Mouse (Mus musculus) thymus, adult 2 months (tissue): Measurements from ENCODE around the gene Klc3. TPM values are rescaled to one million over a fixed set of nuclear protein-coding genes. Genes with fewer than 3 reads are reported as not detected.
A peak's percentile ranks its signal among the peaks of the same experiment; 100 is the strongest.

Source experiments
- DNase-seq: peaks from one replicate; pipeline ENCODE4 v3.0.0; 2021
- H3K27ac ChIP-seq: fragments of 200-500 bp; 2 replicates; pipeline ENCODE4 v1.5.1; 2012; ENCODE audit warnings: low read length, control low read depth; ENCODE audit not compliant: control insufficient read depth, insufficient read depth
- H3K27me3 ChIP-seq: fragments of 200-500 bp; 2 replicates; pipeline ENCODE4 v1.6.1; 2012; ENCODE audit warnings: mild to moderate bottlenecking, low read length, moderate library complexity, mixed read lengths; ENCODE audit not compliant: control insufficient read depth, insufficient read depth
- H3K36me3 ChIP-seq: fragments of 200-500 bp; 2 replicates; pipeline ENCODE4 v1.6.1; 2012; ENCODE audit warnings: mild to moderate bottlenecking, low read length, moderate library complexity; ENCODE audit not compliant: control insufficient read depth, insufficient read depth
- H3K4me1 ChIP-seq: fragments of 200-500 bp; replicated peaks from 2 replicates; pipeline ENCODE4 v1.6.1; 2012; ENCODE audit warnings: low read length; ENCODE audit not compliant: control insufficient read depth, insufficient read depth
- H3K4me3 ChIP-seq: fragments of 200-500 bp; 2 replicates; pipeline ENCODE4 v1.5.1; 2012; ENCODE audit warnings: mild to moderate bottlenecking, low read length, control low read depth, moderate library complexity; ENCODE audit not compliant: control insufficient read depth, insufficient read depth
- CTCF ChIP-seq: fragments of 200-500 bp; IDR thresholded peaks from 2 replicates; pipeline ENCODE4 v1.5.1; 2012; ENCODE audit warnings: mild to moderate bottlenecking, control low read depth, low read length, moderate library complexity, borderline replicate concordance; ENCODE audit not compliant: control insufficient read depth, poor library complexity, insufficient read depth; ENCODE audit errors: extremely low read depth
- POLR2A ChIP-seq: fragments of 200-500 bp; IDR thresholded peaks from 2 replicates; pipeline ENCODE4 v1.6.1; 2012; ENCODE audit warnings: mild to moderate bottlenecking, low read length, control low read depth, moderate library complexity; ENCODE audit not compliant: control insufficient read depth, poor library complexity, insufficient read depth; ENCODE audit errors: extremely low read depth
- WGBS: fragments of 180-500 bp; shearing (Covaris S2); methylation state at CpG from one replicate; pipeline ENCODE4 v1.1.7; 2018; 5-methylcytosine and 5-hydroxymethylcytosine counted together
- polyA plus RNA-seq: library from polyadenylated mRNA; depleted of rRNA; stranded (reverse); fragments of >200 nt; gene quantifications from 2 replicates; pipeline ENCODE4 v1.2.3, GENCODE M21; 2012

Gene Klc3
- polyA plus RNA-seq, 1 experiment = 87.0 TPM

GRCm38 (mm10) chr7:19400946-19401345 is 3.0 kb downstream of the Klc3 start:
- Histone ChIP-seq H3K27me3 (no peaks in the 10 kb centered on the region), H3K4me1 (peaks cover 25% of the 10 kb centered on the region), H3K27ac (no peak overlapping the region), H3K36me3 (no peaks in the 10 kb centered on the region), H3K4me3 (no peak overlapping the region)
- no peak for TF ChIP-seq CTCF
- no peak for TF ChIP-seq POLR2A
- DNase-seq = no peak
- WGBS = 93% methylated on average over 4 of the region's 4 CpGs

DNA sequence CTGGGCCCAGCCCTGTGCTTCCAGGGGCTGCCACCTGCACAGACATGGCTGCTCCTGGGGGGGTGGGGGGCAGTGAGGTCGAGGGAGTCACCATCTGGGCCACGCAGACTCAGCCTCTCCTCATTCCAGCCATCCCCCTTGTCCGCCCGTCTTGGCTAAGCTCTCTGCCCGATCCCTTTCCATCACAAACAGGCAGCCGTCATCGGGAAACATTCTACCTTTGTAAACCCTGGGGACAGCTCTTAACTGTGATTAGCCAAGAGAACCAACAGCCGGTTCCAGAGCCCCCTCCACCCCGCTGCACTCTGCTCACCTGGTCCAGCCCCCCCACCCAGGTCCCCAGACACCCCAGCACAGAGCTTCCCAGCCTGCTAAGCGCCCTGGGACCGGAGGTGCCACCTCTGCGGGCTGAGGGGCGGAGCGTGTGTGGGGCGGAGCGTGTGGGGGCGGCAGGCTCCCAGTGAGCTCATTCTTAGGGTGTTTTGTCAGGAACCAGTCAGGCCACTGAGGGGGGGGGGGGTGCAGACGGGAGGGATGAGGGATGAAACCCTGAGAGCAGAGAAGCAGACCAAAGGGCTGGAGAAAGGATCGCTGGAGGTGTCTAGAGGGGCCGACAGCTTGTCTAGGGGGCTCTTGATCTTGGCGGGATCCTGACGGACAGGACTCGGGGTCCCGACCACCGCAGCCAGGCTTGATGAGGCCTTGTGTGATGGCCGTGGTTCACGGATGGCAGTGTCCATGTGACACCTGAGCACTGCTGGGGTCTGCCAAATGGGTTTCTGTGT is 4.2 kb downstream of the Klc3 start:
- peaks cover 6% of the 10 kb centered on the region for H3K36me3 ChIP-seq
- no peaks in the 10 kb centered on the region for H3K27me3 ChIP-seq
- DNase-seq = peak; percentile 70
- peaks cover 23% of the 10 kb centered on the region for H3K4me1 ChIP-seq
- 14% methylated on average over 27 of the region's 27 CpGs for WGBS
- TF ChIP-seq POLR2A = no peak
- no peak for TF ChIP-seq CTCF
- H3K4me3 ChIP-seq = peak overlapping the region; percentile 17
- no peak overlapping the region for H3K27ac ChIP-seq

DNA sequence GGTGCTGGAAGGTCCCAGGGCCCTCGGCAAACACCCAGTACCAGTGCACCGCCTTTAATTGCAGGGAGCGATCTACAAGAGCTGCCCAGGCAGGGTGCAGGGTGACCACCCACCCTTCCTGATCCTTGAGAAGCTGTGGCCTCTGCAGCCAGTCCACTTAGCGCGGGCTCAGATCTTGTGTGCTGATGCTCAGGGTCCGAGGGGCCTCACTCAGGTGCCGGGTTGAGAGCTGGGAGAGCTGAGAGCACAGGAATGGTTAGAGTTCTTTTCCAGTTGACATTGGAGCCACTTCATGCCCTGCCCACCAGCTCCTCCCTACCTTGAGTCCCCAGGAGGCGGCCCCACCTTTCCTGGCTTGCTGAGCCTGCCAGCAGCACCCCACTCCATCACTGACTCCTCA is 9.4 kb downstream of the Klc3 start:
- no peak for DNase-seq
- Histone ChIP-seq H3K36me3 (peaks cover 41% of the 10 kb centered on the region), H3K27ac (no peak overlapping the region), H3K4me1 (peaks cover 4% of the 10 kb centered on the region), H3K27me3 (no peaks in the 10 kb centered on the region), H3K4me3 (no peak overlapping the region)
- TF ChIP-seq CTCF = no peak
- TF ChIP-seq POLR2A = no peak
- WGBS = 97% methylated on average over 8 of the region's 8 CpGs

DNA sequence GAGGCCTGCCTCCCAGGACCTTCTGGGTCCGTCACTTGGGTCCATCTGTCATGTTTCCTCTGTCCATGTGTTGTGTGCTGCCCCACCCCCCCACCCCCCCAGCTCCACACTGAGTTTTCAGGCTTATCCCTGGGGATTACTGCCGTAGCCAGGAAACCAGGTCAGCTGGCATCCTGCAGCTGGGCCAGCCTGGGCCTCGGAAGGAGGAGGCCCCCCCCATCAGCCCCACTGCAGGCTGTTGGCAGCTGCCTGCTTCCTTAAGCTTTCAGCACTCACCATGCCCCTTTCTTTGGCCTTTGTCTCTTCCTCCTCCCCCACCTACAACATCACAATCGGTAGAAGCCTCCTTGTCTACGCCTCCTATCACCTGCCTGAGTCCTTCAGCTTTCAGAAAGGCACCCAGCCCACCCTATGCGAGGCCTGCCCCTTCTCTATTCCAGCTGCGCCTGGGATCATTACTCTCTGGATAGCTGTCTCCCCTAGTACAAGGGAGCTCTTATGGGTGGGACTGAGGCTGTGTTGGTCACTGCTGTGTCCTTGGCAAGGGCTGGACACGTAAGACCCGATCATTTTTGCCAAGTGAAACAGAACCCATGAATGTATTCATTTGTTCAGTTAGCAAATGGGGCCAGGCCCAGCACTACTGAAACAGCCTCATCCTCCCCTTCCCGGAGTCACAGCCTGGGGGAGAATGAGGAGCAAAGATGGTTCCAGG is 15.0 kb downstream of the Klc3 start:
- peaks cover 60% of the 10 kb centered on the region for H3K36me3 ChIP-seq
- H3K27ac ChIP-seq = no peak overlapping the region
- no peak overlapping the region for H3K4me3 ChIP-seq
- no peak for TF ChIP-seq POLR2A
- no peak for TF ChIP-seq CTCF
- no peaks in the 10 kb centered on the region for H3K4me1 ChIP-seq
- 96% methylated on average over 10 of the region's 10 CpGs for WGBS
- no peak for DNase-seq
- H3K27me3 ChIP-seq = no peaks in the 10 kb centered on the region

GRCm38 (mm10) chr7:19383708-19384107 is 20.2 kb downstream of the Klc3 start:
- 98% methylated on average over 9 of the region's 9 CpGs for WGBS
- no peak for TF ChIP-seq POLR2A
- no peak for TF ChIP-seq CTCF
- H3K4me1 ChIP-seq = peaks cover 7% of the 10 kb centered on the region; the same call in 1 of the 2 replicates
- H3K27ac ChIP-seq = no peak overlapping the region
- H3K27me3 ChIP-seq = no peaks in the 10 kb centered on the region
- no peak overlapping the region for H3K4me3 ChIP-seq
- no peak for DNase-seq
- peaks cover 29% of the 10 kb centered on the region for H3K36me3 ChIP-seq

GRCm38 (mm10) chr7:19382166-19382541 is 21.8 kb downstream of the Klc3 start:
- peaks cover 7% of the 10 kb centered on the region; the same call in 1 of the 2 replicates for H3K4me1 ChIP-seq
- no peak overlapping the region for H3K27ac ChIP-seq
- WGBS = under 1% methylated on average over 37 of the region's 37 CpGs
- DNase-seq = peak; percentile 50
- H3K36me3 ChIP-seq = peaks cover 18% of the 10 kb centered on the region
- no peaks in the 10 kb centered on the region for H3K27me3 ChIP-seq
- H3K4me3 ChIP-seq = peak overlapping the region; percentile 79
- TF ChIP-seq CTCF (no peak), POLR2A (no peak)
